Mouse (Mus musculus) inflammation-experienced regulatory T-cells, adult 16 weeks (primary cell): ENCODE data around the gene Amd1. TPM values are rescaled to one million over a fixed set of nuclear protein-coding genes. Genes with fewer than 3 reads are reported as not detected.

ENCODE experiments used
- polyA plus RNA-seq: library from polyadenylated mRNA; unstranded; fragments of 100-300 nt; shearing (Covaris generic); gene quantifications from one replicate; pipeline ENCODE4 v1.2.1, GENCODE M21; 2017

Amd1 gene
- polyA plus RNA-seq = 81.7 TPM

GRCm38 (mm10) chr10:40302140-40302985 lies at the start of gene Amd1:
Gene Amd1, minus strand, starts transcription at chr10:40302186.

GRCm38 (mm10) chr10:40339351-40339964 lies 37.5 kb upstream of the Amd1 start, which contains the start of gene Cdk19:
Gene Cdk19, plus strand, starts transcription at chr10:40339564.

GRCm38 (mm10) chr10:40257414-40258255 lies 44.4 kb downstream of the Amd1 start, which contains the start of gene Gtf3c6:
Gene Gtf3c6, minus strand, starts transcription at chr10:40258108.

GRCm38 (mm10) chr10:40246374-40247165 lies 55.4 kb downstream of the Amd1 start, which contains the start of gene Rpf2:
Gene Rpf2, minus strand, starts transcription at chr10:40247036.

Other genes starting within 250 kb of the Amd1 start
- 1.9 TPM for gene Slc16a10, start 159.9 kb downstream of the Amd1 start, polyA plus RNA-seq
- gene Rpf2, start 55.1 kb downstream of the Amd1 start, polyA plus RNA-seq = 61.0 TPM
- gene Gtf3c6, start 44.1 kb downstream of the Amd1 start, polyA plus RNA-seq = 91.3 TPM
- gene Cdk19, start 37.4 kb upstream of the Amd1 start, polyA plus RNA-seq = 30.3 TPM